Mouse (Mus musculus) erythroblast, embryonic 14.5 days (primary cell): ENCODE results near the gene Hcrt. TPM values are rescaled to one million over a fixed set of nuclear protein-coding genes. Genes with fewer than 3 reads are reported as not detected.

Experiments
- H3K27me3 ChIP-seq: 2 replicates; pipeline ENCODE4 v1.6.1; 2012; ENCODE audit warnings: inconsistent platforms; ENCODE audit not compliant: control insufficient read depth
- H3K36me3 ChIP-seq: 2 replicates; pipeline ENCODE4 v1.6.1; 2012; ENCODE audit warnings: mild to moderate bottlenecking, inconsistent platforms; ENCODE audit not compliant: control insufficient read depth
- H3K4me1 ChIP-seq: 2 replicates; pipeline ENCODE4 v1.6.1; 2012; ENCODE audit warnings: inconsistent platforms; ENCODE audit not compliant: control insufficient read depth
- H3K4me3 ChIP-seq: replicated peaks from 2 replicates; pipeline ENCODE3; 2012; ENCODE audit warnings: moderate library complexity, mild to moderate bottlenecking, inconsistent platforms
- H3K9me3 ChIP-seq: 2 replicates; pipeline ENCODE4 v1.6.1; 2012; ENCODE audit warnings: low read length, inconsistent platforms, mixed read lengths; ENCODE audit not compliant: control insufficient read depth
- GATA1 ChIP-seq: IDR thresholded peaks from 2 replicates; pipeline ENCODE4 v1.6.1; 2012; ENCODE audit warnings: low read length, inconsistent platforms, mixed read lengths
- TAL1 ChIP-seq: IDR thresholded peaks from 3 replicates; pipeline ENCODE4 v1.6.1; 2012; ENCODE audit warnings: low read length, inconsistent platforms, mixed read lengths
- polyA plus RNA-seq: library from polyadenylated mRNA; stranded (reverse); fragments of >175 nt; gene quantifications from 2 replicates; pipeline ENCODE4 v1.2.3, GENCODE M21; 2012

Gene Hcrt
- polyA plus RNA-seq, 1 experiment, result not detected

- H3K9me3 ChIP-seq, result no peaks in the 10 kb centered on the region
- H3K36me3 ChIP-seq, result peaks cover 94% of the 10 kb centered on the region
- no peak overlapping the region for H3K4me3 ChIP-seq
- H3K27me3 ChIP-seq, result no peaks in the 10 kb centered on the region
- peaks cover 58% of the 10 kb centered on the region for H3K4me1 ChIP-seq
- TF ChIP-seq TAL1, result no peak
- no peak for TF ChIP-seq GATA1
These were observed 32.1 kb downstream of the Hcrt start for GRCm38 (mm10) chr11:100730477-100731205.

GRCm38 (mm10) chr11:100729976-100730375 lies 32.8 kb downstream of the Hcrt start:
- TF ChIP-seq TAL1, result no peak
- TF ChIP-seq GATA1, result no peak
- peaks cover 94% of the 10 kb centered on the region for H3K36me3 ChIP-seq
- no peaks in the 10 kb centered on the region for H3K9me3 ChIP-seq
- peaks cover 58% of the 10 kb centered on the region for H3K4me1 ChIP-seq
- no peaks in the 10 kb centered on the region for H3K27me3 ChIP-seq
- H3K4me3 ChIP-seq, result no peak overlapping the region

DNA sequence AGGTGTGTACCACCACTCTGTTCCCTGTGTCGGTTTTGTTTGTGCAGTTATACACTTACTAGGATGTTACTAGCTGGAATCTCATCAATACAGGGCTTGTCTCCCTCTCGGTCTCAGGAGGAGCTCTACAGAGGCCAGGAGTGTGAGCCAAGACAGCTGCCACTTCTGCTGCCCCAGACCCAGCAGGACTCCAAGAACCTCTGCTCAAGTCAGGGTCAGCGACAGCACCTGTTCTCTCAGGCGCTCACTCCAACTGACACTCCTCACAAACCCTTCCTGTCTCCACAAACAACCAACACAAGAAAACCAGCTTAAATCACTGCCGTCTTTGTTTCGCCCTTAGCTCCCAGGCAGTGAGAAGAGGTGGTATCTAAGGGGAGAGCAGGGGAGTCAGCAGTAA lies 34.1 kb downstream of the Hcrt start:
- Histone ChIP-seq H3K36me3 (peaks cover 95% of the 10 kb centered on the region), H3K9me3 (no peaks in the 10 kb centered on the region), H3K27me3 (no peaks in the 10 kb centered on the region), H3K4me1 (peaks cover 57% of the 10 kb centered on the region), H3K4me3 (no peak overlapping the region)
- TF ChIP-seq GATA1 (no peak), TAL1 (no peak)

DNA sequence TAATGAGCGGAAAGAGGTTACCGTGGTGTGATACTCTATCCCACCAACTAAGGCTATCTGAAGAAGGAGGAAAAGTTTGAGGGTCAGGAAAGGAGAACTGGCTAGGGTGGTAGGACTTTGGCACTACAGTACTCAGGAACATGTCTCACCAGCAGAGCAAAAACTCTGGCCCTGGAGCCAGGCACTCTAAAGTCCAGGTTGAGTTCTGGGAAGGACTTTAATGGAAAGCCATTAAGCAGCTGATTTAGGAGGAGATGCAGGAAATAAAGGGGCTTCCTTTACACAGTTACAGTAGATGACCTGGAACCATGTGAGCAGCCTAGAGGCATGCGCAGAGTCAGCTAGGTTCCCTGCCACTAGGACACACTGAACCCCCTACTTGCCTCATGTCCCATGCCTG lies 35.5 kb downstream of the Hcrt start:
- no peak overlapping the region for H3K4me3 ChIP-seq
- H3K9me3 ChIP-seq, result no peaks in the 10 kb centered on the region
- TF ChIP-seq TAL1 (no peak), GATA1 (no peak)
- H3K36me3 ChIP-seq, result peaks cover 95% of the 10 kb centered on the region
- H3K27me3 ChIP-seq, result no peaks in the 10 kb centered on the region
- peaks cover 58% of the 10 kb centered on the region for H3K4me1 ChIP-seq

DNA sequence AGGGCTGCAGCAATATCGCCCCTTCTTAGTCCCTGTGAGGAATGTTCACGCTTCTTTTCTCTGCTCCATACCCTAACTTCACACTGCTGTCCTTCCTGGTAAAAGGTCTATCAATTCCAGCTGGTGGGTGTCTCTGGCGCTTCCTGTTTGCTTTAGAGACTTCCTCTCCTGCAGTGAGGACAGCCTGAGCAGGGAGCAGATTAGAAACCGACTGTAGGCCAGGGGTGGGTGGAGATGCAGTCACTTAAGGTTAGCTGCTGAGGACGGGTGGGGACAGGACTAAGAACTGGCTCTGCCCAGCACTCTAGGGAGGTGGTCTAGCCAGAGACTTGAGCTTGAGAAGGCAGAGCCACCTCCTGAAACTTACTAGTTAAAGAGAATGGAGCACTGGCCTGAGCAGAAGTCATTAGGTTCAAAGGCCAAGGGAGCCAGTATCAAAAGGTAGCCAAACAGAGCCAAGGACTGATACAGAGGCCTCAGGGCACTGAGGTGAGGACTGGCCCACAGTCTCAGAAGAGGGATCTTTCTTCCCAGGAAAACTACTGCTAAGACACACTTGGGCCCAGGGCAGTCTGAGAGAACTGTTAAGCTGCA lies 37.7 kb downstream of the Hcrt start:
- TF ChIP-seq TAL1 (no peak), GATA1 (no peak)
- Histone ChIP-seq H3K9me3 (no peaks in the 10 kb centered on the region), H3K36me3 (peaks cover 95% of the 10 kb centered on the region), H3K4me3 (no peak overlapping the region), H3K4me1 (peaks cover 61% of the 10 kb centered on the region), H3K27me3 (no peaks in the 10 kb centered on the region)

- Histone ChIP-seq H3K27me3 (no peaks in the 10 kb centered on the region), H3K4me3 (no peak overlapping the region), H3K9me3 (no peaks in the 10 kb centered on the region), H3K36me3 (peaks cover 96% of the 10 kb centered on the region), H3K4me1 (peaks cover 61% of the 10 kb centered on the region)
- TF ChIP-seq GATA1, result no peak
- no peak for TF ChIP-seq TAL1
These were observed 40.2 kb downstream of the Hcrt start for GRCm38 (mm10) chr11:100722493-100723028.

DNA sequence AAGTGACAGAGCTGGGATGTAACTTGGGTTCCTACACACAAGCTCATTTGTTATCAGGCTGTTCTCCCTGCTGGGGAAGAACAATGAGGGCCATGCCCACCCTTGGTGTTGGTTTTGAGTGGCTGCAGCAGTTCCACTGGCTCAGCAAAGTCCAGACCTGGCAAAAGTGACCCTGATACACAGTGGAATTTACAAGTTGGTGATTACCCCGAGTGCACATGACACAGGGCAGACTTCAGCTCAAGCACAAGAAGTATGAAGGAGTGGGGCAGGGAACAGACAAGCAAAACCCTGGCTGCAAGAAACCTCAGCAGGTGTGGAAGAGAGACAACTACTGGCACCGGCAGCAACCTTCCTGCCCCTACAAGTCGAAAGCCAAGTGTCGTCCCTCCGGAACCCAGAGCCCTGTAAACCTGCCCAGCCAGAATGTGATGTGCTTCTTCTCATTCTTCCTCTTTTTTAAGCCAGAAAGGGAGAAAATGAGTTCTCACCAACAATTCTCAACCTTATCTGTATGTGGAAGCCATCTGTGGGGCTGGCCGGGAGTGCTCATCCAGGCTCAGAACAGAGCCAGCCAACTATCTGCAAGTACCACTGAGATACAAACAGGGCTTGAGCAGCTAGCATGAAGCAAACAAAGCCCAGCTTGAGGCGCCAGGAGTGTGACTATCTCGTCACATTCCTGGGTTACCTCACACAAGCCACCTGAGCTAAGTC lies 40.8 kb downstream of the Hcrt start:
- Histone ChIP-seq H3K4me1 (peaks cover 57% of the 10 kb centered on the region), H3K9me3 (no peaks in the 10 kb centered on the region), H3K4me3 (no peak overlapping the region), H3K36me3 (peaks cover 97% of the 10 kb centered on the region), H3K27me3 (no peaks in the 10 kb centered on the region)
- no peak for TF ChIP-seq GATA1
- no peak for TF ChIP-seq TAL1

DNA sequence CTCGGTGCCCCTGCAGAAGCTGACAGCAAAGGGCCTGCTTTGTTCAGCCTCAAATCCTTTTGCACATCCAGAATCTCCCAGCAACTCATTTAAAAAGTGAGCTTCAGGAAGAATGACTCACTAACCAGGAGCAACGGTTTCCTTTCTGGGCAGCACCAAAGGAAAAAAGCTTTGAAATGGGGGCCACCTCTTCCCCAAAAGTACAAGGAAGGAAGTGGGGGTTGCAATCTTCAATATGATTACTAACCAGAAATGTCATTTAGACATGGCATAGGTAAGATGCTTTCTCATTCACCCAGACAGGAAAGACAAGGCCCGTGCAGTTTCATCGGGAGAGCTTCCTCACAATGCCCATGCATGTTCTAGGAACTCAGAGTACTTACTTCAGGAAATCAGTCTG lies 41.5 kb downstream of the Hcrt start:
- H3K4me1 ChIP-seq, result peaks cover 57% of the 10 kb centered on the region
- no peaks in the 10 kb centered on the region for H3K27me3 ChIP-seq
- H3K4me3 ChIP-seq, result no peak overlapping the region
- no peaks in the 10 kb centered on the region for H3K9me3 ChIP-seq
- TF ChIP-seq TAL1 (no peak), GATA1 (no peak)
- H3K36me3 ChIP-seq, result peaks cover 98% of the 10 kb centered on the region

- Histone ChIP-seq H3K36me3 (peaks cover 98% of the 10 kb centered on the region), H3K4me3 (no peak overlapping the region), H3K4me1 (peaks cover 54% of the 10 kb centered on the region), H3K27me3 (no peaks in the 10 kb centered on the region), H3K9me3 (no peaks in the 10 kb centered on the region)
- TF ChIP-seq GATA1 (no peak), TAL1 (no peak)
These were observed 42.4 kb downstream of the Hcrt start for GRCm38 (mm10) chr11:100720345-100720744.
